Mouse (Mus musculus) CH12.LX (cell line): ENCODE results near the gene Lbr. TPM values are rescaled to one million over a fixed set of nuclear protein-coding genes. Genes with fewer than 3 reads are reported as not detected.

Experiments
- DNase-seq: peaks from one replicate; pipeline ENCODE4 v3.0.0-alpha.2; 2013; ENCODE audit errors: extremely low read depth
- H3K27ac ChIP-seq: 2 replicates; pipeline ENCODE4 v1.5.1; 2012; ENCODE audit warnings: low read depth, mild to moderate bottlenecking, control low read depth, moderate library complexity; ENCODE audit not compliant: insufficient read depth
- H3K27me3 ChIP-seq: replicated peaks from 2 replicates; pipeline ENCODE3; 2012; ENCODE audit warnings: inconsistent platforms
- H3K36me3 ChIP-seq, 2 experiments: replicated peaks in 1 of 2; 2 replicates each; pipeline versions ENCODE3 to v1.6.1; 2012; ENCODE audit warnings: inconsistent platforms in 1 of 2, low read length in 1 of 2, mild to moderate bottlenecking in 1 of 2, mixed read lengths in 1 of 2, moderate library complexity in 1 of 2; ENCODE audit not compliant: control insufficient read depth in 1 of 2, insufficient read depth in 1 of 2
- H3K4me1 ChIP-seq, 2 experiments: 2 replicates each; pipeline ENCODE4 v1.6.1; 2012; ENCODE audit warnings: inconsistent platforms in 1 of 2, moderate library complexity in 1 of 2; ENCODE audit not compliant: insufficient read depth in 2 of 2, control insufficient read depth in 1 of 2
- H3K4me2 ChIP-seq: 2 replicates; pipeline ENCODE4 v1.6.1; 2012; ENCODE audit warnings: low read depth, mild to moderate bottlenecking, control low read depth; ENCODE audit not compliant: poor library complexity, insufficient read depth, severe bottlenecking
- H3K4me3 ChIP-seq, 3 experiments: fragments of 150-350 bp in 1 of 3; sonication (generic) in 1 of 3; replicated peaks in 1 of 3; 2 replicates each; pipeline versions ENCODE3 to v1.5.1; 2011 to 2012; ENCODE audit warnings: low read depth in 2 of 3, low read length in 2 of 3, mild to moderate bottlenecking in 2 of 3, moderate library complexity in 2 of 3, control low read depth in 1 of 3, improper control_type of control experiment in 1 of 3, inconsistent platforms in 1 of 3, mixed read lengths in 1 of 3; ENCODE audit not compliant: poor library complexity in 1 of 3
- H3K79me2 ChIP-seq: replicated peaks from 2 replicates; pipeline ENCODE4 v1.6.1; 2012; ENCODE audit warnings: mild to moderate bottlenecking, moderate library complexity; ENCODE audit not compliant: control insufficient read depth, poor library complexity, insufficient read depth, severe bottlenecking; ENCODE audit errors: extremely low read depth
- H3K9ac ChIP-seq: 2 replicates; pipeline ENCODE4 v1.6.1; 2012; ENCODE audit warnings: low read depth, mild to moderate bottlenecking, control low read depth, moderate library complexity; ENCODE audit not compliant: insufficient read depth
- H3K9me3 ChIP-seq: replicated peaks from 2 replicates; pipeline ENCODE3; 2012; ENCODE audit warnings: low read length, inconsistent platforms, mixed read lengths
- BHLHE40 ChIP-seq: IDR thresholded peaks from 2 replicates; pipeline ENCODE4 v1.6.1; 2011; ENCODE audit warnings: mild to moderate bottlenecking, low read depth, low read length, improper control_type of control experiment
- CHD2 ChIP-seq: IDR thresholded peaks from 2 replicates; pipeline ENCODE4 v1.6.1; 2011; ENCODE audit warnings: low read length, improper control_type of control experiment
- CTCF ChIP-seq, 2 experiments: IDR thresholded peaks in 1 of 2; conservative IDR thresholded peaks in 1 of 2; 2 replicates each; pipeline ENCODE4 v1.5.1; 2011 to 2012; ENCODE audit warnings: low read depth in 2 of 2, low read length in 2 of 2, improper control_type of control experiment in 1 of 2, inconsistent platforms in 1 of 2, mild to moderate bottlenecking in 1 of 2, moderate library complexity in 1 of 2
- E2F4 ChIP-seq: IDR thresholded peaks from 2 replicates; pipeline ENCODE4 v1.6.1; 2011; ENCODE audit warnings: low read depth, low read length, improper control_type of control experiment; ENCODE audit not compliant: insufficient replicate concordance
- ELF1 ChIP-seq: IDR thresholded peaks from 2 replicates; pipeline ENCODE4 v1.6.1; 2014; ENCODE audit warnings: low read depth, mild to moderate bottlenecking, inconsistent platforms, low read length, improper control_type of control experiment
- EP300 ChIP-seq: IDR thresholded peaks from 2 replicates; pipeline ENCODE4 v1.6.1; 2011; ENCODE audit warnings: low read length, improper control_type of control experiment
- ETS1 ChIP-seq: conservative IDR thresholded peaks from 2 replicates; pipeline ENCODE4 v1.6.1; 2012; ENCODE audit warnings: low read depth, mild to moderate bottlenecking, inconsistent platforms, low read length, improper control_type of control experiment, moderate library complexity
- GABPA ChIP-seq: IDR thresholded peaks from 2 replicates; pipeline ENCODE4 v1.6.1; 2012; ENCODE audit warnings: low read depth, low read length, improper control_type of control experiment, inconsistent platforms; ENCODE audit not compliant: insufficient replicate concordance
- HCFC1 ChIP-seq: IDR thresholded peaks from 2 replicates; pipeline ENCODE4 v1.6.1; 2012; ENCODE audit warnings: low read depth, mild to moderate bottlenecking, inconsistent platforms, low read length, improper control_type of control experiment
- IRF4 ChIP-seq: IDR thresholded peaks from 2 replicates; pipeline ENCODE4 v1.6.1; 2014; ENCODE audit warnings: low read depth, mild to moderate bottlenecking, inconsistent platforms, low read length, improper control_type of control experiment
- JUN ChIP-seq: IDR thresholded peaks from 2 replicates; pipeline ENCODE4 v1.6.1; 2011; ENCODE audit warnings: low read depth, mild to moderate bottlenecking, low read length, improper control_type of control experiment, moderate library complexity; ENCODE audit not compliant: insufficient read depth
- JUND ChIP-seq: conservative IDR thresholded peaks from 2 replicates; pipeline ENCODE4 v1.6.1; 2011; ENCODE audit warnings: low read depth, low read length, improper control_type of control experiment
- KAT2A ChIP-seq: IDR thresholded peaks from 2 replicates; pipeline ENCODE4 v1.6.1; 2012; ENCODE audit warnings: low read length, improper control_type of control experiment, inconsistent platforms; ENCODE audit not compliant: insufficient replicate concordance
- MAFK ChIP-seq: IDR thresholded peaks from 2 replicates; pipeline ENCODE4 v1.6.1; 2011; ENCODE audit warnings: low read length, improper control_type of control experiment; ENCODE audit not compliant: insufficient replicate concordance
- MAX ChIP-seq: IDR thresholded peaks from 2 replicates; pipeline ENCODE4 v1.6.1; 2011; ENCODE audit warnings: low read length, improper control_type of control experiment
- MAZ ChIP-seq: IDR thresholded peaks from 2 replicates; pipeline ENCODE4 v1.6.1; 2012; ENCODE audit warnings: low read depth, mild to moderate bottlenecking, inconsistent platforms, low read length, improper control_type of control experiment, moderate library complexity
- MEF2A ChIP-seq: IDR thresholded peaks from 2 replicates; pipeline ENCODE4 v1.6.1; 2014; ENCODE audit warnings: low read depth, mild to moderate bottlenecking, inconsistent platforms, low read length, improper control_type of control experiment, borderline replicate concordance
- MXI1 ChIP-seq: IDR thresholded peaks from 2 replicates; pipeline ENCODE4 v1.6.1; 2011; ENCODE audit warnings: mild to moderate bottlenecking, low read depth, low read length, improper control_type of control experiment
- MYC ChIP-seq: IDR thresholded peaks from 2 replicates; pipeline ENCODE4 v1.6.1; 2011; ENCODE audit warnings: low read depth, mild to moderate bottlenecking, improper control_type of control experiment, low read length
- NELFE ChIP-seq: IDR thresholded peaks from 2 replicates; pipeline ENCODE4 v1.6.1; 2011; ENCODE audit warnings: low read depth, low read length, improper control_type of control experiment
- PAX5 ChIP-seq: IDR thresholded peaks from 2 replicates; pipeline ENCODE4 v1.6.1; 2012; ENCODE audit warnings: low read length, inconsistent platforms, mixed read lengths
- POLR2A ChIP-seq: IDR thresholded peaks from 2 replicates; pipeline ENCODE4 v1.6.1; 2011; ENCODE audit warnings: low read depth, mild to moderate bottlenecking, improper control_type of control experiment, low read length
- POLR2AphosphoS2 ChIP-seq: IDR thresholded peaks from 2 replicates; pipeline ENCODE4 v1.6.1; 2011; ENCODE audit warnings: low read depth, low read length, improper control_type of control experiment
- RAD21 ChIP-seq: IDR thresholded peaks from 2 replicates; pipeline ENCODE4 v1.6.1; 2011; ENCODE audit warnings: low read depth, mild to moderate bottlenecking, low read length, improper control_type of control experiment, moderate library complexity
- RCOR1 ChIP-seq: conservative IDR thresholded peaks from 2 replicates; pipeline ENCODE4 v1.6.1; 2012; ENCODE audit warnings: low read depth, mild to moderate bottlenecking, inconsistent platforms, low read length, improper control_type of control experiment
- SIN3A ChIP-seq: IDR thresholded peaks from 2 replicates; pipeline ENCODE4 v1.6.1; 2012; ENCODE audit warnings: low read length, improper control_type of control experiment, inconsistent platforms
- SMC3 ChIP-seq: IDR thresholded peaks from 2 replicates; pipeline ENCODE4 v1.6.1; 2011; ENCODE audit warnings: low read depth, low read length, improper control_type of control experiment
- TBP ChIP-seq: conservative IDR thresholded peaks from 2 replicates; pipeline ENCODE4 v1.6.1; 2011; ENCODE audit warnings: low read depth, low read length, improper control_type of control experiment
- TCF12 ChIP-seq: IDR thresholded peaks from 2 replicates; pipeline ENCODE4 v1.6.1; 2014; ENCODE audit warnings: low read depth, mild to moderate bottlenecking, inconsistent platforms, low read length, improper control_type of control experiment
- UBTF ChIP-seq: IDR thresholded peaks from 2 replicates; pipeline ENCODE4 v1.6.1; 2012; ENCODE audit warnings: low read depth, mild to moderate bottlenecking, inconsistent platforms, low read length, improper control_type of control experiment, moderate library complexity
- USF1 ChIP-seq: IDR thresholded peaks from 2 replicates; pipeline ENCODE4 v1.6.1; 2014; ENCODE audit warnings: low read depth, mild to moderate bottlenecking, inconsistent platforms, low read length, improper control_type of control experiment
- USF2 ChIP-seq: conservative IDR thresholded peaks from 2 replicates; pipeline ENCODE4 v1.6.1; 2011; ENCODE audit warnings: low read depth, low read length, improper control_type of control experiment
- ZC3H11A ChIP-seq: IDR thresholded peaks from 2 replicates; pipeline ENCODE4 v1.6.1; 2012; ENCODE audit warnings: low read depth, mild to moderate bottlenecking, inconsistent platforms, low read length, improper control_type of control experiment
- ZKSCAN1 ChIP-seq: IDR thresholded peaks from 2 replicates; pipeline ENCODE4 v1.6.1; 2012; ENCODE audit warnings: low read depth, inconsistent platforms, low read length, improper control_type of control experiment, borderline replicate concordance
- ZMIZ1 ChIP-seq: IDR thresholded peaks from 2 replicates; pipeline ENCODE4 v1.6.1; 2012; ENCODE audit warnings: low read depth, mild to moderate bottlenecking, inconsistent platforms, low read length, improper control_type of control experiment
- ZNF384 ChIP-seq: IDR thresholded peaks from 2 replicates; pipeline ENCODE4 v1.6.1; 2012; ENCODE audit warnings: low read depth, low read length, improper control_type of control experiment, inconsistent platforms
- dilution Hi-C: fragments of 300-500 bp; cut with MboI; formaldehyde crosslinking; loops from 2 replicates; pipeline ENCODE4 v1.14.3; 2020; ENCODE audit warnings: low sequenced_read_pairs; ENCODE audit not compliant: extremely low pct_unique_long_range_greater_than_20kb, extremely low pct_ligation_motif_present
- in situ Hi-C: fragments of 300-500 bp; cut with MboI; formaldehyde crosslinking; loops from 3 replicates; pipeline ENCODE4 v1.14.3; 2019; ENCODE audit warnings: low sequenced_read_pairs, low pct_ligation_motif_present, low pct_unique_long_range_greater_than_20kb, mixed read lengths
- polyA plus RNA-seq: library from polyadenylated mRNA; unstranded; fragments of >175 nt; gene quantifications from 2 replicates; pipeline ENCODE4 v1.2.1, GENCODE M21; 2012; ENCODE audit warnings: low read depth; ENCODE audit not compliant: insufficient read length
- total RNA-seq, 2 experiments: library from RNA; depleted of rRNA; stranded (reverse); fragments of 300-350 nt in 1 of 2; fragments of >200 nt in 1 of 2; gene quantifications; 2 replicates each; pipeline ENCODE4 v1.2.3; 2012 to 2014

Lbr gene
- total and polyA plus RNA-seq, 3 experiments, result 78.4 to 142 (median 113) TPM

DNA sequence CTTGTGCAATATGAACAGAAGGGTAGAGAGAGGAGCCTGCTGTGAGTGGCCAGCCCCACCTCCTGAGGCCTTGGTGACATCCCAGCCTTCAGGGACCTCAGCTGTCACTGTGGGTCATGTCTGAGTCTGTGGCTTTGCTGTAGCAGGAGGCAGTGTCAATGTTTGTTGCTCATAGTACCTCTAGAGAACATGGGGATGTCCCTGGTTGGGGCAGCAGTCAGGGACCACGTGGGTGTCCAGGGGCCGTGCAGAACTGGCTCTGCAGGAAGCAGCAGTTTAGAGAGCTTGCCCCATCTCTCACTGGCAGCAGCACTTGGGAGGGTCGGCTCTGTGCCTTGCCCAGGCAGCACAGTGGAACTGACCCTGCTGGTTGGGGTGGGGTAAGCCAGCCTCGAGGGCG lies 34.2 kb upstream of the Lbr start:
- in situ Hi-C loops, result loop anchor here (25.0 kb wide), 1 partner anchor 635 kb away; the partner anchor contains the start of gene Capn2
- H3K4me3 ChIP-seq, result no peak overlapping the region
- H3K36me3 ChIP-seq, result no peaks in the 10 kb centered on the region
- TF ChIP-seq E2F4, result no peak
- peak; percentile 89 for TF ChIP-seq MXI1
- TF ChIP-seq ZKSCAN1, result no peak
- TF ChIP-seq CHD2, result no peak
- no peak for TF ChIP-seq GABPA
- TF ChIP-seq USF1, result peak; percentile 67
- TF ChIP-seq TCF12, result peak; percentile 21; the same call in 1 of the 2 replicates
- no peak for TF ChIP-seq HCFC1
- 0 out of 2 replicates have a peak, but pooled peaks have one; percentile 23 for TF ChIP-seq IRF4
- TF ChIP-seq BHLHE40, result no peak
- no peak for TF ChIP-seq CTCF (conservative IDR thresholded peaks at IDR 0.05 in 1 of 2, IDR thresholded peaks at IDR 0.05 in 1 of 2; ENCODE audit: low read depth in 2 of 2, low read length in 2 of 2)
- peak; percentile 56; the same call in 1 of the 2 replicates for TF ChIP-seq SIN3A
- no peak for TF ChIP-seq POLR2A
- no peak for TF ChIP-seq JUN
- TF ChIP-seq RAD21, result no peak
- TF ChIP-seq MEF2A, result no peak
- TF ChIP-seq ZNF384, result no peak
- no peak for TF ChIP-seq SMC3
- peak; percentile 57; the same call in 1 of the 2 replicates for TF ChIP-seq MYC
- no peak for TF ChIP-seq EP300
- TF ChIP-seq ELF1, result peak; percentile 48; the same call in 1 of the 2 replicates
- TF ChIP-seq ZC3H11A, result no peak
- no peak for TF ChIP-seq RCOR1
- no peak for TF ChIP-seq JUND
- TF ChIP-seq PAX5, result no peak
- TF ChIP-seq MAFK, result no peak
- no peak for TF ChIP-seq UBTF
- TF ChIP-seq MAZ, result no peak
- TF ChIP-seq KAT2A, result no peak
- peak; percentile 72 for TF ChIP-seq MAX
- TF ChIP-seq USF2, result no peak
- TF ChIP-seq ETS1, result no peak
- TF ChIP-seq POLR2AphosphoS2, result no peak
- no peak for TF ChIP-seq ZMIZ1
- TF ChIP-seq NELFE, result no peak
- TF ChIP-seq TBP, result no peak
- H3K9me3 ChIP-seq, result no peaks in the 10 kb centered on the region
- H3K4me1 ChIP-seq, result peaks cover 14 to 29% of the 10 kb centered on the region in 2 experiments
- peak; percentile 65 for DNase-seq
- no peak overlapping the region for H3K27ac ChIP-seq
- H3K4me2 ChIP-seq, result no peak overlapping the region
- H3K27me3 ChIP-seq, result no peaks in the 10 kb centered on the region
- H3K9ac ChIP-seq, result no peak overlapping the region
- dilution Hi-C loops, result no loop called here
- H3K79me2 ChIP-seq, result no peaks in the 10 kb centered on the region
